Mouse (Mus musculus): ENCODE data around the gene F7.
A peak's percentile ranks its signal among the peaks of the same experiment; 100 is the strongest.

- TF ChIP-seq CTCF (conservative IDR thresholded peaks at IDR 0.05; ENCODE audit: low read length) (no peak), NANOG (IDR thresholded peaks at IDR 0.05; ENCODE audit: borderline replicate concordance, low read length) (peak; percentile 93)
These were observed 24.7 kb downstream of the F7 start for GRCm38 (mm10) chr8:13050550-13050949.

All from E14TG2a.4 (cell line).